Mouse (Mus musculus): ENCODE measurements around the gene Ntrk3. TPM values are rescaled to one million over a fixed set of nuclear protein-coding genes. Genes with fewer than 3 reads are reported as not detected.

Gene Ntrk3
- total RNA-seq, 2 experiments from 2014 or later, result 1.00 to 1.2 TPM

- DNase-seq (ENCODE audit: low spot score), result no peak
Observed at GRCm38 (mm10) chr7:78720989-78721816, 16.6 kb downstream of the Ntrk3 start.

GRCm38 (mm10) chr7:78719795-78720460 lies 17.9 kb downstream of the Ntrk3 start:
- no peak for DNase-seq (ENCODE audit: low spot score)

DNA sequence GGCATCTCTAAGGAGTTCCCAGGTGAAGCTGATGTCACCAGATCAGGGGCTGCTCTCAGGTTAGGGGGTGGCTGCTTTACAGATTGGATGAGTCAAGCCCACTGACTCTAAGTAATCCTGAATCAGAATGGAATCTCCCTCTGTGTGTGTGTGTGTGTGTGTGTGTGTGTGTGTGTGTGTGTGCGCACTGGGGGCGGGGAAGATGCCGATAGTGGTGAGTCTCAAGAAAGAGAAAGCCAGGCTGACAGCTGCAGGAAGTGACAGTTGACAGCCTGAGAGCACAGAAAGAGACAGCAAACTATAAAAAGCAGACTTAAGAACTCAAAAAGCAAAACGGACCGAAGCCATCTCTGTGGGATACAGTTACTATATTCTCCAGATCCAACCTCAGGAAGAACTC lies 18.7 kb downstream of the Ntrk3 start:
- no peak for DNase-seq (ENCODE audit: low spot score)

- no peak for DNase-seq (ENCODE audit: low spot score)
Observed at GRCm38 (mm10) chr7:78718191-78718609, 19.6 kb downstream of the Ntrk3 start.

- DNase-seq (ENCODE audit: low spot score), result no peak
Observed at GRCm38 (mm10) chr7:78707708-78708107, 30.1 kb downstream of the Ntrk3 start.

- DNase-seq (ENCODE audit: low spot score), result no peak
Observed at GRCm38 (mm10) chr7:78707122-78707521, 30.7 kb downstream of the Ntrk3 start.

DNA sequence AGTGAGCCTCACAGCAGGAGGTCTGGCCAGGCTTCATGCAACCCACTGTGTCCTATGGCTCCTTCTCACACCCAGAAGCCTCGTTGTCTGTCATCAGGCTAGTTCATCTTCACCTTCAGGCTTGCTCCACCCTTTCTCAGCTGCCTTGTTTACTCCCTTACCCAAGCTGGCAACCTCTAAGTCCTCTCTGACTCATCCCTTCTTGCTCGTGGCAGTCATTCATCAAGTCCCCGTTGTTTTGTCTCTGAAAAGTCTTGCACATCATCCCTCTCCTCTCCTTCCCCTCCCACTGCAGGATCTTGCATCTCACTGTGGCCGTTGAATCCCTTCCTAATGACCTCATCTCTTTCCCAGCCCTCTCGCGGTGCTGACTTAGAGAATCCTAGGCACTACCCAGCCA lies 35.1 kb downstream of the Ntrk3 start:
- no peak for DNase-seq (ENCODE audit: low spot score)

DNA sequence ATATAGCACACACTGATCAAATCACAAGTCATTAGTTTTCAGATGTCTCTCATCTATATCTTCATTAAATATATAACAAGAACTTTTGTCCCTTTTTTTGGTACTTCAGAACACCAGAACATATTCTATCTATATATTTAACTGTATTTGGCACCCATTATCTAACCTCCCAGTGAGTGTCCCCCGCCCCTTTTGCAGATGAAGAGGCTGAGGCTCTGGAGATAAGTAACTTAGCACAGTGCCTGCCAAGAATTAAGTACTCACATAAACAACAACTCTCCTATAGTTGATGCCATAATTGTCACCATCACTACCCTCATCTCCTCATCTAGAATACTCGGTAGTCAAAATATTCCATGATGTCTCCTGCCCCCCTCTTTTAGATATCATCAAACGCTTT lies 42.6 kb downstream of the Ntrk3 start:
- DNase-seq (ENCODE audit: low spot score), result no peak

GRCm38 (mm10) chr7:78693148-78693547 lies 44.7 kb downstream of the Ntrk3 start:
- DNase-seq (ENCODE audit: low spot score), result no peak

- DNase-seq (ENCODE audit: low spot score), result no peak
Observed at GRCm38 (mm10) chr7:78690956-78691355, 46.9 kb downstream of the Ntrk3 start.

DNA sequence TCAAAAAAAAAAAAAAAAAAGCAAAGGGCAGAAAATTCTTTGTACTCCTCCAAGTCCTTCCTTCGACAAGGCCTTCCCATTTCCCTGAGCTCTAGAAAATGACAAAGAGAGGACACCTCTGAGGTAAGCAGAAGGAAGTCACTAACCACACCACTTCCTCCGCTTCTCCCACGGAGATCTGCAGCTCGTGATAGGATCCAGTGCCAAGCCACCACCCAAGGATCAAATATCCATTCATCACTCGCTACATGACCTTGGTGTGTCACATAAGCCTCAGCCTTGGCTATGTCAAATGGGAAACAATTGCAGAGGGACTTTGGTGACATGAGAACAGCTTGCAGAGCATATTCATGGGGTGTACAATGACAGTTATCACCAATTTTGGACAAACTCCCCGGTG lies 52.9 kb downstream of the Ntrk3 start:
- no peak for DNase-seq (ENCODE audit: low spot score)

DNA sequence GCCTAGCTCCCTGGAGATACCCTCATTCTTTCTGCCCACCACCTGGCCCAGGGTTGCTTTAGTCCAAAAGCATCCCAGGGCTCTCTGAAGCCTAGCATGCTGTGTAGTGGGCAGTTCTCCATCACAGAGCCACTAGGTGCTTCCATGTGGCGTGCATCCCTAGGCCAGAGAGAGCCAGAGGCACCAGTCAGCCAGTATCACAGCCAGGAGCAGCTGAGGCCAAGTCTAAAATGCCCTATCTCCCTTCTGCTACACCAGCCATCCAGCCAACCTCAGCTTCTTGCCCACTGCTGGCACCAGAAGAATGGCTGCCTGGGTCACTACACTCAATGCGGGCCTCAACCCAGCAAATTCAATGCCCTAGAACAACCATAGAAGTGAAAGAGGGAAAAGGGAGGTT lies 56.9 kb downstream of the Ntrk3 start:
- no peak for DNase-seq (ENCODE audit: low spot score)

DNA sequence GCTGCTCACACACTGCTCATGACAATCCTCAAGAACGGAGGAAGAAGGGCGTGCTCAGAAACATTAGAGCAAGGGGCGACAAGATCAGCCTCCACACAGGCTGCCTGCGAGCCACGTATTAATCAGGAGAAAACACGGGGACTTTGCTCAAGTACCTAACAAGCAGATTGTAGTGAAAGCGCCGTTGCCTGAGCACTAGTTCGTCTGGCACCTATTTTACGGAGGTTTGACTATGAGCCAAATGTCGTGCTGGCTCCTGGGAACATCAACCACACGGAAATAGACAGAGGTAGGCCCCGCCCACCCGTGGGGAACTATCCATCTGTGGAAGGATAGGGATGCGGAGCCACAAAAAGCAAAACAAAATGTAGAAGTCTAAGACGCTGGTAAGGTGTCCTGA lies 68.4 kb downstream of the Ntrk3 start:
- DNase-seq (ENCODE audit: low spot score), result no peak

- no peak for DNase-seq (ENCODE audit: low spot score)
Observed at GRCm38 (mm10) chr7:78668916-78669315, 68.9 kb downstream of the Ntrk3 start.

DNA sequence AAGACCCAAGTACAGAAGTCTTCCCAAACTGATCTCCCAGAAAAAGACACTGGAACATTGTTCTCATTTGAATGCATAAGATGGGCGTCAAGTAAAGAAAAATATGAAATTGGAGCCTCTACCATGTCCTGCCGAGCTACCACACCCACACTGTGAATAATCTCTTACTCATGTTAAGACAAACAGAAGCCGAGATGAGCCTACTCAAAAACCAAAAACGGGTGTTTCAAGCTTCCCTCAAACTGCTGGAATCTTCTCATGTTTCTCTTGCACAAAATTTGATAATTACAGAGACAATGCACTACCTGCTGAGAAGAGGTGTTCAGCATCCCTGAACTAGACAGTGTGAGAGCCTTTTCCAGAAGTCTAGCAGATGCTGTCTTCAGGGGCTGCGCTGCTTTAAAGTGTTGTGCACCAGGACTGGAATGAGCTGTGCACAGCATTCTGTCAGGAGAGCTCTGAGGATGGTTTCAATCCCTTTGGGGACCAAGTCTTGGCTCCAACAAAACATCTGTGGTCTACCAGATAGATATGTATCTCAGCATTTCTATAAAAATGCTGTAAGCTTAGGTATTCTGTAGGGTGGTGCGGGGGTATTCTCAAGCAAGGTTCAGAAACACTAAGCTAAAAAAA lies 69.7 kb downstream of the Ntrk3 start:
- DNase-seq (ENCODE audit: low spot score), result no peak

- DNase-seq (ENCODE audit: low spot score), result no peak
Observed at GRCm38 (mm10) chr7:78660832-78661231, 77.0 kb downstream of the Ntrk3 start.

DNA sequence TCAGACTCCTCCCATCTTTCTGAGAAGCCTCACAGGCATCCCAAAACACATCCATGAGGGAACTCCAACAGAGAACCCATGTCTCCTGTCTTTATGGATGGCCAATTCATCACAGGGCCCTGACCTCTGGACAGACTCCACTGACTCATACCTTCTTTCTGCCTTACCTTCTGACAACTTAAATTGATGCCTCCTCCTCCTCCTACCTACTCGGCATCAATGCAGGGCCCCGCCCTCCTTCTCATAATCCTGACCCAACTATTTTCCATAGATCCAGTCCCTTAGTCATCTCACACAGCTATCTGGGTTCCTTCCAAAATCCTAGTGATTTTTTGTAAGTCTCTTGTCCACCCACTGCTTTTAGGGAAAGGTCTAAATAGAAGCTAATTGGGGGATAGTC lies 78.0 kb downstream of the Ntrk3 start:
- DNase-seq (ENCODE audit: low spot score), result no peak

DNA sequence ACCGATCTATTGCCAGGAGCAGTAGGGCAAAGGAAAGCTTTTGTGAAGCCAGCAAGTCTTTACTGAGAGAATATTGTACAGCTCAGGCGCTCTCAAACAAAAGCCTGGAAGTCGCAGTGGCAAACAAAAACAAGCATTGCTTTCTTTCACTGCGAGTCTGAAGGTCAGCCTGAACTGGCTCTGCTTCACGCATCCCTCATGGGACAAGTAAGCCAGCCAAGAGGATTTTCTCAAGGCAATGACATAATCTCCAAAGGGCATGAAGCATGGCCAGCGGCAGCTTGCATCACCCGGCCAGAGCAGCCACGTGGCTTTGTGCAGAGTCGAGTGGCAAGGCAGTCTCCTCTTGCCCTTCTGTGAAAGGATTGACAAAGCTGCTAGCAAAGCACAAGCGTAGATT lies 79.8 kb downstream of the Ntrk3 start:
- peak; percentile 16 for DNase-seq (ENCODE audit: low spot score)

GRCm38 (mm10) chr7:78656181-78656580 lies 81.6 kb downstream of the Ntrk3 start:
- no peak for DNase-seq (ENCODE audit: low spot score)

DNA sequence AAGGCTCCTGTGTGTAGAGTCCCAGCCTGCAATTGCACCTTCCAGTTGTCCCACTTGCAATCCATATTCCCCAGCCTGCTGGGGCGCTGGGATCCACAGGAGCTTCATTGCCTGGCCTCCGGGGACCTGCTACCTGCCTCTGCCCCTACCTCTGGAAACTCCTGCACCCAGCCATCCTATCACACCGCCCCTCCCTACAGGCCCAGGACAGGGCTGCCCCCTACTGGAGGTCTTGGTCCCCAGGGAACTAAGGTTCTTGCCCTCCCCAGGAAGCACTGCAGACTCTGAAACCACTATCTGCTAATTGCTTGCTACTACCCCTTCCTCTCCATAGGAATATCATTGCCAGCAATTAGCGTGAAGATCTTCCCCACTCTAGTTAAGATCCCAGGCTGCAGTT lies 84.1 kb downstream of the Ntrk3 start:
- no peak for DNase-seq (ENCODE audit: low spot score)

DNA sequence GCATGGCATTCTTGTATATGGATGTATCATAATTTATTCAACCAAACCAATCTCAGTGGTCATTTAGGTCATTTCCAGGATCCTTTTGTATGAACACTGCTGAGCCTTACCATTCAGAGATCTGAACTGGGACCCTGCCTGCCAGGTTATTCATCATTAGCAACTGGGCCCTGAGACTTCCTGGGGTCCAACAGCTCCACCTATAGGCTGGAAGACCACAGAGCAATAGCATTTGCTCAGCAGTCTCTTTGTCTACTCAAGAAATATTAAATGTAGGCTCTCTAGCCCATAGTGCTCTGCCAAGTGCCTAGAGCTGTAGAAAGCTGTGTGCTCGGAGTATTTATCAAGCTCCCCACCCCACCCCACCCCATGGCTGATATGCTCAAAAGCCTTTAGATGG lies 85.5 kb downstream of the Ntrk3 start:
- no peak for DNase-seq (ENCODE audit: low spot score)

DNA sequence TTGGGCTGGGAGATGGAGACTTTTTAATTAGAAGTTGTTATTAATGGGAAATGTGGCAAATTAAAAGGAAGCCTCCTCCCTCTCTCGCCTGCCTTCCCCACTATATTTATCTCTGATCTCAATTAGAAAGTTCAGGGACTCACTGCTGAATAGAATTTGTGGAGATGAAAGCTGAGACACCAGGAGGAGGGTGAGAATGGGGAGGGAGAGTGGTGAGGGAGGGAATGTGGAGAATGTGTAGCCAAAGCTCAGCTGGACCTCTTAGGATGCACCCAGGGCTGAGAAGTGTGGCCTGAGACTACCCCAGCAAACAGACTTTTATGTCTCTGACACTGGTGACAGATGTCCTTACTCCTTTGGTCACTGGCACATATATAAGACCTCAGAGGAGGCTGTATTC lies 86.3 kb downstream of the Ntrk3 start:
- DNase-seq (ENCODE audit: low spot score), result no peak

- no peak for DNase-seq (ENCODE audit: low spot score)
Observed at GRCm38 (mm10) chr7:78643667-78644066, 94.1 kb downstream of the Ntrk3 start.
